Mouse (Mus musculus) heart, postnatal 0 days (tissue): ENCODE data around the gene Slc30a6.

Experiments used
- CTCF ChIP-seq: IDR thresholded peaks from 2 replicates; pipeline ENCODE4 v1.5.1; 2016; ENCODE audit warnings: antibody characterized with exemption, control low read depth, low read depth
- EP300 ChIP-seq: IDR thresholded peaks from 2 replicates; pipeline ENCODE4 v1.6.1; 2016; ENCODE audit warnings: antibody characterized with exemption, low read depth

DNA sequence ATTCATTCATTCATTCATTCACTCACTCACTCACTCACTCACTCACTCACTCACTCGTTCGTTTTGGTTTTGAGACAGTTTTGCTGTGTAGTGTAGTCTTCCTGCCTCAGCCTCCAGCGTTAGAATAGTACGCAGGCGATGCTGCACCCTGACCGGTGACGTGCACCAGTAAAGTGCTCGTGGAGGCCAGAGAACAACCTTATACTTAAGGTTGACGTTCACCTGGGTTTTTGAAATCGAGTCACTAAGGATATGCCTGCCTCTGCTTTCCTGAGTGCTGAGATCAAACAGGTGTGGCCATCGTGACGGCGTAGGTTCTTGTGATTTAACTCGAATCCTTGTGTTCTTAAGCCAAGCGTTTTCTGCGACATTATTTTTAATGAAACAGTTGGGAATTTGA lies 553 bp upstream of the Slc30a6 start:
- no peak for TF ChIP-seq CTCF
- TF ChIP-seq EP300, result no peak
